Mouse (Mus musculus): ENCODE measurements around the gene Olfr923. TPM values are rescaled to one million over a fixed set of nuclear protein-coding genes. Genes with fewer than 3 reads are reported as not detected.
"Not testable (repeated sequence)": the region's sequence is repeated elsewhere in the genome, so short reads cannot be mapped to it uniquely, and the experiment has no call there.

Gene Olfr923
- not detected in 2 replicates for polyA plus RNA-seq (2015; fragmentation: Nextera tagmentation; extraction: Ambion mirVana)

- no peak within 1 kb of the TSS for H3K4me2 ChIP-seq (ENCODE audit: low read depth, low read length)
- H3K4me3 ChIP-seq (replicated peaks; ENCODE audit: low read length), result no peak within 1 kb of the TSS
- no peak within 1 kb of the TSS for H3K9ac ChIP-seq (ENCODE audit: low read length)
- H3K27ac ChIP-seq (ENCODE audit: low read length), result no peak within 1 kb of the TSS
- no peaks in the 10 kb centered on the region for H3K9me3 ChIP-seq (replicated peaks; ENCODE audit: control insufficient read depth, low read length)
- ATAC-seq (ENCODE audit: insufficient read depth, low FRiP score), result no peak
- no peaks in the 10 kb centered on the region for H3K4me1 ChIP-seq (ENCODE audit: control insufficient read depth, insufficient read depth, low read length)
- WGBS, result 91% methylated on average over 1 of the region's 1 CpGs
- H3K36me3 ChIP-seq (ENCODE audit: control insufficient read depth, insufficient read depth, low read length), result no peaks in the 10 kb centered on the region
- no peaks in the 10 kb centered on the region for H3K27me3 ChIP-seq (ENCODE audit: control insufficient read depth, insufficient read depth, low read length)
These were observed at the start of gene Olfr923 for GRCm38 (mm10) chr9:38826245-38826644. TSS of gene Olfr923 (plus strand) at chr9:38826545.

DNA sequence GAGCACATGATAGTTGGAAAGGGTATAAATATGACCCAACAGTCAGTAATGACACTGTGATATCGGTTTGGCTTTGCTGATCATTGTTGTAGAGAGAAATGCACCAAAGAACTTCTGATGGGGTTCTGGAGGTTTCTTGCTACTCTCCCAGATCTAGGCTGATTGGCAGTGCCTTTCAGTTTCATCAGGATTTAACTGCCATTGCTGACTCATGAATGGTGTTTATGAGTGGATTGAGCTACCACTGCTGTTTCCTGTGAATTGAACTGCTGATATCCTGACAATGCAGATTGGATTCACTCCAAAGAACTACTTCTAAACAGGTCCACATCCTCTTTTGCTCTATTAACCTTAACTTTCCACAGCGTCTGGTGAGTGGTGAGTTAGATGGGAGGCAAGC, 33.7 kb upstream of the Olfr923 start:
- Histone ChIP-seq H3K27ac (ENCODE audit: low read length) (no peak overlapping the region), H3K4me2 (ENCODE audit: low read depth, low read length) (no peak overlapping the region), H3K4me1 (ENCODE audit: control insufficient read depth, insufficient read depth, low read length) (no peaks in the 10 kb centered on the region), H3K27me3 (ENCODE audit: control insufficient read depth, insufficient read depth, low read length) (no peaks in the 10 kb centered on the region), H3K36me3 (ENCODE audit: control insufficient read depth, insufficient read depth, low read length) (no peaks in the 10 kb centered on the region), H3K9ac (ENCODE audit: low read length) (no peak overlapping the region), H3K9me3 (replicated peaks; ENCODE audit: control insufficient read depth, low read length) (no peaks in the 10 kb centered on the region), H3K4me3 (replicated peaks; ENCODE audit: low read length) (no peak overlapping the region)
- no peak for ATAC-seq (ENCODE audit: insufficient read depth, low FRiP score)
- 80% methylated on average over 2 of the region's 2 CpGs for WGBS

GRCm38 (mm10) chr9:38805696-38806095, 20.6 kb upstream of the Olfr923 start:
- Histone ChIP-seq H3K9me3 (replicated peaks; ENCODE audit: control insufficient read depth, low read length) (no peaks in the 10 kb centered on the region), H3K4me1 (ENCODE audit: control insufficient read depth, insufficient read depth, low read length) (no peaks in the 10 kb centered on the region), H3K27ac (ENCODE audit: low read length) (no peak overlapping the region), H3K9ac (ENCODE audit: low read length) (no peak overlapping the region), H3K4me2 (ENCODE audit: low read depth, low read length) (no peak overlapping the region), H3K36me3 (ENCODE audit: control insufficient read depth, insufficient read depth, low read length) (no peaks in the 10 kb centered on the region), H3K4me3 (replicated peaks; ENCODE audit: low read length) (no peak overlapping the region), H3K27me3 (ENCODE audit: control insufficient read depth, insufficient read depth, low read length) (no peaks in the 10 kb centered on the region)
- ATAC-seq (ENCODE audit: insufficient read depth, low FRiP score), result no peak

- no peaks in the 10 kb centered on the region for H3K4me1 ChIP-seq (ENCODE audit: control insufficient read depth, insufficient read depth, low read length)
- no peak within 1 kb of the TSS for H3K4me2 ChIP-seq (ENCODE audit: low read depth, low read length)
- no peak within 1 kb of the TSS for H3K4me3 ChIP-seq (replicated peaks; ENCODE audit: low read length)
- H3K27me3 ChIP-seq (ENCODE audit: control insufficient read depth, insufficient read depth, low read length), result no peaks in the 10 kb centered on the region
- no peak within 1 kb of the TSS for H3K9ac ChIP-seq (ENCODE audit: low read length)
- H3K27ac ChIP-seq (ENCODE audit: low read length), result no peak within 1 kb of the TSS
- WGBS, result 62% methylated on average over 2 of the region's 2 CpGs
- no peaks in the 10 kb centered on the region for H3K9me3 ChIP-seq (replicated peaks; ENCODE audit: control insufficient read depth, low read length)
- ATAC-seq (ENCODE audit: insufficient read depth, low FRiP score), result no peak
- no peaks in the 10 kb centered on the region for H3K36me3 ChIP-seq (ENCODE audit: control insufficient read depth, insufficient read depth, low read length)
These were observed 12.0 kb upstream of the Olfr923 start, which contains the start of gene Olfr922 for GRCm38 (mm10) chr9:38814314-38814713. TSS of gene Olfr922 (plus strand) at chr9:38814614.

DNA sequence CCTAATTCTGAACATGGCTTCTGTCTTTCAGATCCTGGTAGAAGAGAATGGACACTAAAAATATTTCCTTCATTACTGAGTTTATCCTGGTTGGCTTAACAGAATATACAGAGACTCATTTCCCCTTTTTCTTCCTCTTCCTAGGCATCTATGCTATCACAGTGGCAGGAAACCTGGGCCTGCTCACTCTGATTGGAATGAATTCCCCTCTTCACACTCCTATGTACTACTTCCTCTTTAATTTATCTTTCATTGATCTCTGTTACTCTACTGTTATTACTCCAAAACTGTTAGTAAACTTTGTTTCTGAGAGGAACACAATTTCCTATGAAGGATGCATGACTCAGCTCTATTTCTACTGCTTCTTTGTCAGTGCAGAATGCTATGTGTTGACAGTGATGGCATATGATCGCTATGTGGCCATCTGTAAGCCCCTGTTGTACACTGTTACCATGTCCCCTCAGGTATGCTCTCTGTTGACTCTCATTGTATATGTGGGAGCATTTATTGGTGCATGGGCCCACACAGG, 10.8 kb upstream of the Olfr923 start:
- Histone ChIP-seq H3K9ac (ENCODE audit: low read length) (no peak overlapping the region), H3K27me3 (ENCODE audit: control insufficient read depth, insufficient read depth, low read length) (no peaks in the 10 kb centered on the region), H3K9me3 (replicated peaks; ENCODE audit: control insufficient read depth, low read length) (no peaks in the 10 kb centered on the region), H3K4me2 (ENCODE audit: low read depth, low read length) (no peak overlapping the region), H3K27ac (ENCODE audit: low read length) (no peak overlapping the region), H3K36me3 (ENCODE audit: control insufficient read depth, insufficient read depth, low read length) (no peaks in the 10 kb centered on the region), H3K4me3 (replicated peaks; ENCODE audit: low read length) (no peak overlapping the region), H3K4me1 (ENCODE audit: control insufficient read depth, insufficient read depth, low read length) (no peaks in the 10 kb centered on the region)
- no peak for ATAC-seq (ENCODE audit: insufficient read depth, low FRiP score)
- WGBS, result 78% methylated on average over 1 of the region's 1 CpGs

GRCm38 (mm10) chr9:38833027-38833426, 6.7 kb downstream of the Olfr923 start:
- H3K4me3 ChIP-seq (replicated peaks; ENCODE audit: low read length), result no peak overlapping the region
- H3K9ac ChIP-seq (ENCODE audit: low read length), result no peak overlapping the region
- H3K4me1 ChIP-seq (ENCODE audit: control insufficient read depth, insufficient read depth, low read length), result no peaks in the 10 kb centered on the region
- no peak for ATAC-seq (ENCODE audit: insufficient read depth, low FRiP score)
- no peaks in the 10 kb centered on the region for H3K27me3 ChIP-seq (ENCODE audit: control insufficient read depth, insufficient read depth, low read length)
- no peaks in the 10 kb centered on the region for H3K9me3 ChIP-seq (replicated peaks; ENCODE audit: control insufficient read depth, low read length)
- 89% methylated on average over 2 of the region's 2 CpGs for WGBS
- no peak overlapping the region for H3K27ac ChIP-seq (ENCODE audit: low read length)
- H3K36me3 ChIP-seq (ENCODE audit: control insufficient read depth, insufficient read depth, low read length), result no peaks in the 10 kb centered on the region
- H3K4me2 ChIP-seq (ENCODE audit: low read depth, low read length), result no peak overlapping the region

DNA sequence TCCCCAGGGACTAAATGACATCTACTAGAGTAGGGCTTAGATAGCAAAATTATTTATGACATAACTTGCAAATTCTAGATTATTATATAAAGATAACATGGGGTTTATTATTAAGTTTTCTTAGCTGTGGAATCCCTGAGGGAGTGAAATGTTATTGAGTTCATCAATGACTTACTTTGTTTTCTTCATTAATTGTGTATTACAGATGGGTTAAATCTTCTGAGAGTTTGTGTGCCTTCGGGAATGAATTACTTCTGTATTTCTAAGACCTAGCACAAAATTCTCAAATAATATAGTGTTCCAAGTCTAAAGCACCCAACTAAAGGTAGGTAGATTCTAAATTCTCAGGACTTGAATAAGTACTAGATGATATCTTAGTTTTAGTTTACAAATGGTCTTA, 17.8 kb downstream of the Olfr923 start, which contains the start of gene Olfr924:
Olfr924 (plus strand) TSS at position 301 of the 400 bp plus-strand sequence.
- H3K9ac ChIP-seq (ENCODE audit: low read length), result no peak within 1 kb of the TSS
- H3K9me3 ChIP-seq (replicated peaks; ENCODE audit: control insufficient read depth, low read length), result no peaks in the 10 kb centered on the region
- H3K4me2 ChIP-seq (ENCODE audit: low read depth, low read length), result no peak within 1 kb of the TSS
- H3K27me3 ChIP-seq (ENCODE audit: control insufficient read depth, insufficient read depth, low read length), result no peaks in the 10 kb centered on the region
- no peaks in the 10 kb centered on the region for H3K4me1 ChIP-seq (ENCODE audit: control insufficient read depth, insufficient read depth, low read length)
- no peak within 1 kb of the TSS for H3K27ac ChIP-seq (ENCODE audit: low read length)
- H3K4me3 ChIP-seq (replicated peaks; ENCODE audit: low read length), result no peak within 1 kb of the TSS
- no peaks in the 10 kb centered on the region for H3K36me3 ChIP-seq (ENCODE audit: control insufficient read depth, insufficient read depth, low read length)
- no peak for ATAC-seq (ENCODE audit: insufficient read depth, low FRiP score)
- 77% methylated on average over 1 of the region's 1 CpGs for WGBS

DNA sequence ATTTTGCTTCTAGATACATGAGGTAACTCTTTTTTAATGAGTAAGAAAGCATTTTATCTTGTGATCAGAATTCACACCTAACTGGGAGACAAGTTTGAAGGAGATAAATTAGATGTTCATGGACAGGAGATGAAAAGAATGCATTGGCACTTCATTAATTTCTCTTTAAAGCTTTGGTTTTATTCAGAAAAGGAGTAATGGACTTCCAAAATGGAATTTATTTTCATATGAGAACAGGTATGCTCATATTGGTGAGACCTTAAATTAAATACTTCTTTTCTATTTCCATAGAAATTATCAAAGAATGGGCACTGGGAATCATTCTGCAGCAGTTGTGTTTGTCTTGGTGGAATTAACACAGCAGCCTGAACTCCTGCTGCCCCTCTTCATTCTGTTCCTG, 28.4 kb downstream of the Olfr923 start, which contains the start of gene Olfr26:
Olfr26 (plus strand) TSS at position 301 of the 400 bp plus-strand sequence.
- no peaks in the 10 kb centered on the region for H3K27me3 ChIP-seq (ENCODE audit: control insufficient read depth, insufficient read depth, low read length)
- H3K36me3 ChIP-seq (ENCODE audit: control insufficient read depth, insufficient read depth, low read length), result no peaks in the 10 kb centered on the region
- no peak within 1 kb of the TSS for H3K9ac ChIP-seq (ENCODE audit: low read length)
- no peak within 1 kb of the TSS for H3K4me2 ChIP-seq (ENCODE audit: low read depth, low read length)
- ATAC-seq (ENCODE audit: insufficient read depth, low FRiP score), result no peak
- no peak within 1 kb of the TSS for H3K4me3 ChIP-seq (replicated peaks; ENCODE audit: low read length)
- no peaks in the 10 kb centered on the region for H3K4me1 ChIP-seq (ENCODE audit: control insufficient read depth, insufficient read depth, low read length)
- no peaks in the 10 kb centered on the region for H3K9me3 ChIP-seq (replicated peaks; ENCODE audit: control insufficient read depth, low read length)
- no peak within 1 kb of the TSS for H3K27ac ChIP-seq (ENCODE audit: low read length)

DNA sequence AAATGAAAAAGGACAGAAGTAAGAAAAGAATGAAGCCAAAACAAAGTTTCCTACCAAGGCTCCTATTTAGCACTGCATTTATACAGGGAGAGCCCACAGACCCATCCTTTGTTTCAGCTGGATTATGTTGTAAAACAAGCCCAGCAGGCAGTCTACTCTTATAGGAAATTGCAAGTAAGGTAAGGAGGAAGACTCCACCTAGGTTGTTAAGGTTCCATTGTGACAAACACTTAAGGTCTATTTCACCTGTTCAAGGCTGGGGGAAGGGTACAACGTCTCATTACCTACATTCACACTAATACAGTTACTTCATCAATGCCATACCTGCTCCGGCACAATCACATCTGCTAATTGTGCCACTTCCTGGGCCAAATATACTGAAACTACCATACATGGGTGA, 48.5 kb downstream of the Olfr923 start:
- H3K9me3 ChIP-seq (replicated peaks; ENCODE audit: control insufficient read depth, low read length); H3K4me2 ChIP-seq (ENCODE audit: low read depth, low read length); H3K36me3 ChIP-seq (ENCODE audit: control insufficient read depth, insufficient read depth, low read length); H3K27ac ChIP-seq (ENCODE audit: low read length); H3K9ac ChIP-seq (ENCODE audit: low read length); H3K4me3 ChIP-seq (replicated peaks; ENCODE audit: low read length); H3K27me3 ChIP-seq (ENCODE audit: control insufficient read depth, insufficient read depth, low read length); H3K4me1 ChIP-seq (ENCODE audit: control insufficient read depth, insufficient read depth, low read length); ATAC-seq (ENCODE audit: insufficient read depth, low FRiP score): not testable (repeated sequence)
- 56% methylated on average over 2 of the region's 2 CpGs for WGBS

Measured in stomach, embryonic 16.5 days (tissue).